Mouse (Mus musculus) adrenal gland, postnatal 36 days (tissue): ENCODE data around the gene Mark2. TPM values are rescaled to one million over a fixed set of nuclear protein-coding genes. Genes with fewer than 3 reads are reported as not detected.

Experiments
- DNase-seq, 2 experiments: peaks; one replicate each; pipeline ENCODE4 v3.0.0; 2021; ENCODE audit warnings: mixed read lengths in 1 of 2
- total RNA-seq, 2 experiments: library from RNA; stranded (reverse); gene quantifications; 2 replicates each; pipeline ENCODE4 v1.2.3; 2021

Gene Mark2
- total RNA-seq, 2 experiments from 2014 or later, result 71.9 to 76.4 TPM

DNA sequence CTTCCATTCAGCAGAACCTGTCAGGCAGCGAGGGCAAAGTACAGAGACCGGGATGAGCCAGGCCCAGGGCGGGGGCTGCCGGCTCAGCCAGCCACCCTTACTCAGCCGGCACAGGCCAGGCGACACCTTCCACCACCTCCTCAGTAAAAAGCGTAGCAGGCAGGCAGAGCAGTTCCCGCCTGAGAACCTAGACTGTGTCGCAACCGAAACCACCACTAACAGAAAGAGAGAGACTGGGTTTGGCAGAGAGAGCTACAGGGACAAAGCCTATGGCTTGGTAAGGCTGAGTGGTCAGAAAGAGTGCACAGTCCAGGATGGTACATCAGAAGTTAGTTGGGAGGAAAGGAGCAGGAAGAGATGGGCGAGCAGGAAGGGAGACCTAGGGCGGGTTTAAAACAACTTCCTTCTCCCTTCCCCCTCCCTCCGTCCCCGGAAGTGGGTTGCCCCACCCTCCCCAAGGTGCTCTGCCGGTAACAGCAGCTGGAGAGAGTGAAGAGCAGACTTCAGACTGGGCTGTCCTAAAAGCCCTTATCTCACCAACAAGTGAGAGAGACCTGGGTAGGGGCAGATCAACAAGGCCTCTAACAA is 46.5 kb downstream of the Mark2 start:
- no peak for DNase-seq

DNA sequence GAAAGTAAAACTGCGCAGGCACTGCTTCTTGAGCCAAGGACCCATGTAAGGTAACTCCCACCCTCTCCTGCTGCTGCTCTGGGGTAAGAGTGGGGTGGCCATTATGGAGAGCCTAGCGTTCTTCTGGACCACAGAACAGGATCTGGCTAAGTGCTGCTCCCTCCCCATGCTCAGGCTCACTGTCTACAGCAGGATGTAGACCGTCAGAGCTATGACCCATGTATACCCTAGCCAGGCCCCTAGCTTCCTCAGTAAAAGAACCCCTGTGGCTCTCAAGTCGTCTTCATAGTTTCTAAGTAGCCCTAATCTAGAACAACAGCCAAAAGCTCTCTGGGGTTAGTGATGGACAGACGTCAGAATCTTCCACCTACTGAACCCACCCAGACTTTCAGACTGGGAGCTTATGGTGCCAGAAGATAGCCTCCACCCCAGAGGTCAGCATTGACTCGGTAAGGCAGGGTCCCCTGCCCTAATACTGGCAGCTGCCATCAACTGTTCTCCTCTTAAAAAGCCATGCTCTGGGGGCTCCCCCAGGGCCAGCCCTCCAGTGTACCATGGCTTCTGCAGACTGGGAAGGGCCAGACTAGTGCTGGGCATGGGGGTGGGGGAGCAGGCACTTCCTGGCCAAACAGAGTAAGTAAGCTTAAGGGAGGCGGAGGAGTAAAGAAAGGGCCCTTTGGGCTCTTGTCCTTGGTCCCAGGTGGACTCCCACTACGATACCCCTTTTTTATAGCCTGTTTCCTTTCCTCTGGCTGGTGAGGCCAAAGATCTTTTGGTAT is 47.4 kb downstream of the Mark2 start:
- DNase-seq, result no peak

DNA sequence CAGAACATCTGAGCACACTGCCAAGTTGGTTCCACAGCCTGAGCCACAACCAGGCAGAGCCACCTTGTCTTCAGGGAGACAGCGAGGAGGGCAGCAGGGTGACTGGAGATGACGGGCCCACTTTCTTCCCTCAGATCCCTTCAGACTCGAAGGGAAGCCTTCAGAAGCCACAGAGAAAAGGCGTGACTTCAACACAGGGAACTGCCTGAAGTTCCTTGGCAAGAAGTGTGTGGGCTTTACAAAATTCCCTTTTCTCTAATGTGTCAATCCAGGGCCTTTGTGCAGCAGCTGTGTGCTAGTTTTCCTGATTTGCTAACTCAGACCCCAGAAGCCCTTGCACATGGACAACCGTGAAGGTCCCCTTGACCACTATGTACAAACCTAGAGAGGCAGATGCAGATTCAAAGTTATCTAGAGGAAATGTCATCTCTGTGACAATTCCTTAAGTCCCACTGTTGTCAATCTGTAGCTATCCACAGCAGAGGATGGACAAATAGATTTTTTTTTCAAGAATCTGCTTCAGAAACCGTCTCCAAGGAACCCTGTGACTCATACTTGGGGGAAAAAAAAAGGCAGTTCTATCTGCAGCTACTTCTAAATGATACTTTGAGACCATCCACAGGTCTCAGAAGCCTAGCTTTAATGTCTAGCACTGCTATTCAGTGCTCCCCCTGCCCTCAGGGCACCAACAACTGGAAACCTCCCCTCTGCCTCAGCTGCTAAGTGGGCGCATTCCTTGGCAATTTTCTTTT is 49.5 kb downstream of the Mark2 start:
- DNase-seq, result no peak

GRCm38 (mm10) chr19:7289767-7290166 is 51.9 kb downstream of the Mark2 start:
- no peak for DNase-seq

DNA sequence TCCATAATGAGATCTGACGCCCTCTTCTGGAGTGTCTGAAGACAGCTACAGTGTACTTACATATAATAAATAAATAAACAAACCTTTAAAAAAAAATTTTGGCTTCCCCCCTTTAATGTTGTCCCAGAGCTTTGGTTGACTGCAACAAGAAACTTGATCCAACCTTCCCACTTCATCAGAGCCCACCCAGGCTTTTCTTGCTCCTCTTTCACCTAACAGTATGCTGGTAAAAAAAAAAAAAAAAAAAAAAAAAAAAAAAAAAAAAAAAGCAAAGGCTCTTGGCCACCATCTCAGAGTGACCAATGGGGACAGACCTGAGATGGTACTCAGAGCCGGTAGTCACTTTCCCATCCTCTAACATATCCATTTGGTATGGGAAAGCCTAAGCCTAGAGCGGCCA is 53.4 kb downstream of the Mark2 start:
- no peak for DNase-seq

DNA sequence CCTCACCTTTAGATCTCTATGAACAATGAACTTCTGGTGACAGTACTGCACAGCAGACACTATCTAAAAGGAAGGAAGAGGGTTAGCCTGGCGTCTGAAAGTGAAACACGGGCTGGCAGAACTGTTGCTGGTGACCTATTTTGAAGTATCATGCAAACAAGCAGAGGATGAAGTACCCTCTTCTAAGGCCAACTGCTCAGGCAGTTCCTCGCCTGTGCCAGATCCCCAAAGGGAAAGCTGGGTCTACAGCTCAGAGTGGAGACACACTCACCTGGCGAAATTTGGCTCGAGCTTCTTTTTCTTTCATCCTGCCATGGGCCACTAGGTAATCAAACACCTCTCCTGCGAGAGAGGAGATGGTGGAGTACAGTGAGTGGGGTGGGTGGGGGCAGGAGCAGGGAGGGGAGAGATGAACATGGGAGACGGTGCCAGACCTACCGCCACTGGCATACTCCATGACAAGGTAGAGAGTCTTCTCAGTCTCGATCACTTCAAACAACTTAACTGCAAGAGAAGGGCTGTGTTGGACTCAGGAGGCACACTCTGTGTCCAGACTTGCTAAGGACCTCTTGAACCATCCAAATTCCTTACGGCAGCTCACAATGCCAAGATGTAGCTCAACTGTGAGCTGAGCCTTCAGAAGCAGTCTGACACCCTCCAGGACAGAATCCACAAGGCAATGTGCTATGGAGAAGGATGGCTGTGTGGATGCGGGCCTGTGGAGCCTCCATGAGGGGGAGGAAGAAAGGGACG is 54.9 kb downstream of the Mark2 start:
- DNase-seq, result no peak

GRCm38 (mm10) chr19:7280557-7281330 is 60.9 kb downstream of the Mark2 start:
- DNase-seq, result no peak

- peak; percentile 31 to 60 for DNase-seq
Observed at GRCm38 (mm10) chr19:7279114-7279513, 62.5 kb downstream of the Mark2 start.

GRCm38 (mm10) chr19:7278200-7278906 is 63.3 kb downstream of the Mark2 start:
- no peak for DNase-seq

DNA sequence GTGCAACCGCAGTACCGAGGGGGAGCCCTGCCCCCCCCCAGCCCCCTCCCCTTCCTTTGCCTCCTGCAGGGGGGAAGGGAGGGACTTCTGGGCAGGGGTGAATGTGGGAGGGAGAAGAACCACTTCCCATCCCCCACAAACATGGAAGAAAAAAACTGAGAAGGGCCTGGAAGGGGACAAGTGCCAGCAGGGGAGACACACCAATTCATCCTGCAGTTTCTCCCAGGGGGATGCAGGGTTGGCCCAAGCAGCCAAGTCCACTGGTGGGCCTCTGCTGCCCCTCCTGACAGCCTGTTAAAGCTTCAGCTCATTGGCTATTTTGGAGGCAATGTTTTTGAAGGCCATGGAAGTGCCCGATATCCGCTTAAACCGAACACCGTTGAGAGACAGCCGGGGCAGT is 64.9 kb downstream of the Mark2 start:
- no peak for DNase-seq

GRCm38 (mm10) chr19:7276053-7276659 is 65.5 kb downstream of the Mark2 start:
- no peak for DNase-seq

GRCm38 (mm10) chr19:7275131-7275789 is 66.4 kb downstream of the Mark2 start:
- peak; percentile 65 to 70 for DNase-seq

DNA sequence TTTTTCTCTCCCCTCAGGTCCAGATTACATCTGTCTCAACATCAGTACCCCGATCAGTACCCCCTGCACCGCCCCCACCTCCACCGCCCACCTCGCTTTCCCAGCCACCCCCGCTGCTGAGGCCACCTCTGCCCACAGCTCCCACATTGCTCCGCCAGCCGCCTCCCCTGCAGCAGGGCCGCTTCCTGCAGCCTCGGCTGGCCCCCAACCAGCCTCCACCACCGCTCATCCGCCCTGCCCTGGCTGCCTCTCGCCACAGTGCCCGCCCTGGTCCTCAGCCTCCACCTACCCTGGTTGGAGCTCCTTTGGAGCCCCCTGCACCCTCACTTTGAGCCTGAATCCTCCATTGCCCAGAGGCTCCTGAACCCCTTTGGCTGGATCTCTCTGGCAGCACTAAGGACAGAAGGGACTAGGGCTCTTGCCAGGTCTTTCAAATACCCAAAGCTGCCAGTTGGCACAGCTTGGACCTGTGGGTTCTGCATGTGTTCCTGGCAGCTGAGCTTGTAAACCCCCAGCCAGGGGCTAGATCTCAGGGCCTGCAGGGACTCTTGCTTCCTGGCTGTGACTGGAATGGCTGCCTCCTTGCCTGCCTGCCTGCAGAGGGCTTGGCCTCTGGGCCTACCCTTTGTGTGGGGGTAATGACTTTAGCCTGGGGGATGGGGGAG is 67.2 kb downstream of the Mark2 start:
- peak; percentile 42 to 52 for DNase-seq

DNA sequence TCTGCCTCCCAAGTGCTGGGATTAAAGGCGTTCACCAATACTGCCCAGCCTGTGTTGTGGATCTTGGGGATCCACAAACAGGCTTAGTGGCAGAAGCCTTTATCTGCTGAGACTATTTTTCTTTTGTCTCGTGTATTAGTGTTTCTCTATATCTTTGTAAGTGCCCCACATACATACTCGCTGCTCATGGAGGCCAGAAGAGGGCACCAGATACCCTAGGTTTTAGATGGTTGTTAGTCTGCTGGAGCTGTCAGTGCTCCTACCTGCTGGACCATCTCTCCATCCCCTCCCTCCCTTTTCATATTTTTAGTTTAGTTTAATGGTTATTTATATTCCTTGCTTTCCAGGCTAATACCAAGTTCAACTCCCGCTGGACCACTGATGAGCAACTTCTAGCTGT is 68.2 kb downstream of the Mark2 start:
- DNase-seq, result no peak

GRCm38 (mm10) chr19:7269290-7270044 is 72.2 kb downstream of the Mark2 start:
- DNase-seq, result no peak

DNA sequence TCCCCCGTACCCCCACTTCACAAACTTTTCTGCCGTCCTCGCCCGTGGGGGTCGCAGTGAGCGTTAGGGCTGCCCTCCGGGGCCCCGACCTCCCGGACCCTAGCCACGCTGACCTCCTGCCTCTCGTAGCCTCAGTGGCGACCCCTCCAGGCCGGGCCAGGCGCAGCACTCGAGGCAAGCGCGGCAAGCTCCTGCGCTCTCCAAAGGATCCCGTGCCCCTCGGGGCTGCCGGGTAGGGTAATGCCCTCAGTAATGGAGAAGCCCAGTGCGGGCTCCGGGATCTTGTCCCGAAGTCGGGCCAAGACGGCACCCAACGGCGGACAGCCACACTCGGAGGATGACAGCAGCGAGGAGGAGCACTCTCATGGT is 73.0 kb downstream of the Mark2 start:
- peak; percentile 74 to 86 for DNase-seq

DNA sequence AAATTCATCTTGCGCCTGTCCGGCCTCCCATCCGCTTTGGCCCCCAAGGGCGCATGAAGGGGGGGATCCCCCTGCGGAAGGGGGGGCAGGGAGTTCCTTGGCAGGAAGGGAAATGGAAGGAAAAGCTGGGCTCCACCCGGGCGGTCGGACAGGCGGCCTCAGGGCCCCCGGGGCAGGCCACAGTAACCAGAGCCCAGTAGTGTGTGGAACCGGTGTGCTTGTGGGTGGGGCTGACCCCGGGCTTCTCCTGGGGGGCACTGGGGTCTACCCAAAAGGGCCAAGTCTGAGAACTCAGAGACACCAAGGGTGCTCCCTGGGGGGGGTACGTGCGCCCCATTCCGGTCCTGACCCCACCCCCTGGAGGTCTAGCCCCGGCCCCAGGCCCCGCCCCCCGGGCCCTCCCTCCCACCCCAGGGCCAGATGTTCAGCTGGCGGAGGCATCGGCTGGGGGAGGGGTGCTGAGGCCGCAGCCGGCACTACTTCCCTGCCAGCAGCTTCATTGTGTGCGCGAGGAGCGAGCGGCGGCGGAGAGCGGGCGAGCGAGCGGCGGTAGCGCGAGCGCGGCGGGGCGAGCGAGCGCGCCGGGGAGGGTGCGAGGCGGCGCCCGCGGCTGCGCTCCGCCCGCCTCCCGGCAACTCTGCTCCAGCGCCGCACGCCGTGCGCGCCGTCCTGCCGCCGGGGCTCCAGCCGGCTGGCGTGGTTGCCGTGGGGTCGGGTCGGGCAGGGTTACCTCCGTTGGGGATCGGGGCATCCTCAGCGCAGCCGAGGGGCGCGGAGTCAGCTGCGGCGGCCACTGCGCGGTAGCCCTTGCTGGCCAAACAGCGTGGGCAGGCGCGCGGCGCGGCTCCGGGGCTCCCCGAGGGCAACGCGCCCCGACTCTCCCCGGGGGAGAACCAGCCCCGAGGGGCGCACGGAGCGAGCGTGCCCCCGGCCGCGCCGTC is 73.6 kb downstream of the Mark2 start:
- DNase-seq, result peak; percentile 85 to 91
